Mouse (Mus musculus): Measurements from ENCODE around the gene BC048562. TPM values are rescaled to one million over a fixed set of nuclear protein-coding genes. Genes with fewer than 3 reads are reported as not detected.

The BC048562 gene
- polyA plus RNA-seq, 1 experiment from 2014 or later: not detected

DNA sequence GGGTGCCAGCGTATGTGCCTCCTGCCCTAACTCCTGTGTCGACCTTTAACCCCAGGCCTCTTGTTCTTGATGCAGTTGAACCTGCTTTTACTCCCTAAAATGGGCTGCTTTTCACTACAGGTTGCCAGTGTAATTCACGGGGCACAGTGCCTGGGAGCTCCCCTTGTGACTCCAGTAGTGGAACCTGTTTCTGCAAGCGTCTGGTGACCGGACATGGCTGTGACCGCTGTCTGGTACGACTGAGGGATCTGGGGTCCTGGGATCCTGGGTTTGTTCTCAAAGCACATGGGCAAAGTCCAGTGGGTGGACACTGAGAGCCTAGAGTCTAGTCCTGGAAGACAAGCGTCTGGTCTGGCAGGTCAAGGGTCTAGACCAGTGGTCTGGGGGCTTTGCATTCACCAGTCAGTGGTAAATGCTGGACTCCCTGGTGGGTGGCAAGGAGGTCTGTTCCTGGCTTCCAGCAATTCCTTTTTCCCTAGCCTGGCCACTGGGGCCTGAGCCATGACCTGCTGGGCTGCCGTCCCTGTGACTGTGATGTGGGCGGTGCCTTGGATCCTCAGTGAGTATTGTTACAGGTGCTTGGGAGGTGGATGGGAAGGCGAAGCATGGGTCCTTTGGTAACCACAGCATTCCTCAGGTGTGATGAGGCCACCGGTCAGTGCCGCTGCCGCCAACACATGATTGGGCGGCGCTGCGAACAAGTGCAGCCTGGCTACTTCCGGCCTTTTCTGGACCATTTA lies 46.9 kb downstream of the BC048562 start:
- 96% methylated on average over 18 of the region's 18 CpGs for WGBS
- no peak overlapping the region for H3K27ac ChIP-seq
- H3K4me2 ChIP-seq: no peak overlapping the region
- no peak overlapping the region for H3K4me3 ChIP-seq
- H3K9me3 ChIP-seq (replicated peaks): no peaks in the 10 kb centered on the region
- peaks cover 25% of the 10 kb centered on the region for H3K4me1 ChIP-seq
- no peaks in the 10 kb centered on the region for H3K27me3 ChIP-seq
- H3K36me3 ChIP-seq (ENCODE audit: poor library complexity, severe bottlenecking): peaks cover 51% of the 10 kb centered on the region
- no peak overlapping the region for H3K9ac ChIP-seq
- ATAC-seq: no peak

DNA sequence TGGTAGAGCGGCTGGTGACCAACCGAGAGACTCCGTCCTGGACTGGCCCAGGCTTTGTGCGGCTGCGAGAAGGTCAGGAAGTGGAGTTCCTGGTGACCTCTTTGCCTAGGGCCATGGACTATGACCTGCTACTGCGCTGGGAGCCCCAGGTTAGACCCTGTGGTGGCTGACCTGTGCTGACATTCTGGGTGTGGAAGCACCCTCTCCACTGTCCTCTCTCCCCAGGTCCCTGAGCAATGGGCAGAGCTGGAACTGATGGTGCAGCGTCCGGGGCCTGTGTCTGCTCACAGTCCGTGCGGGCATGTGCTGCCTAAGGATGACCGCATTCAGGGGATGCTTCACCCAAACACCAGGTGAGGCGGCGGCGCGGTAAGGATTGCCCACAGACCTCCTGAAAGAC lies 47.7 kb downstream of the BC048562 start:
- Histone ChIP-seq H3K9ac (no peak overlapping the region), H3K27ac (no peak overlapping the region; the same call in 1 of the 2 replicates), H3K27me3 (no peaks in the 10 kb centered on the region), H3K36me3 (ENCODE audit: poor library complexity, severe bottlenecking) (peaks cover 58% of the 10 kb centered on the region), H3K4me3 (no peak overlapping the region), H3K4me1 (peaks cover 19% of the 10 kb centered on the region), H3K9me3 (replicated peaks) (no peaks in the 10 kb centered on the region), H3K4me2 (no peak overlapping the region)
- WGBS: 93% methylated on average over 15 of the region's 15 CpGs
- no peak for ATAC-seq

DNA sequence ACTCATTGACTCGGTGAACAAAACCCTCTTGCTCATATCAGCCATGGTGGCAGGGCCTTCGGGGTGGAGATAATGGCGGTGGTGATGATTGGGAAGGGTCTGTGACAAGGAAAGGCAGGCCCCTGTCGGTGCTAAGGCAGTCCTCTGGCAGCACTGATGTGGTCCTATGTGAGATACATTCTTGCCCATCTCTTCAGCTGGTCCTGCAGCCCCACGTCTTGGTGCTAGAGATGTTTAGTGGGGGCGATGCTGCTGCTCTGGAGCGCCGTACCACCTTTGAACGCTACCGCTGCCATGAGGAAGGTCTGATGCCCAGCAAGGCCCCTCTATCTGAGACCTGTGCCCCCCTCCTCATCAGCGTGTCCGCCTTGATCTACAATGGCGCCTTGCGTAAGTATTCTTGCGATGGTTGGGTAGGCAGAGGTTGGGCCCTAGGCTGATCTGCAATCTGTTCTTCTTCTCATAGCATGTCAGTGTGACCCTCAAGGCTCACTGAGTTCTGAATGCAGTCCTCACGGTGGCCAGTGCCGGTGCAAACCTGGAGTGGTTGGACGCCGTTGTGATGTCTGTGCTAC lies 49.1 kb downstream of the BC048562 start:
- 93% methylated on average over 19 of the region's 19 CpGs for WGBS
- ATAC-seq: no peak

DNA sequence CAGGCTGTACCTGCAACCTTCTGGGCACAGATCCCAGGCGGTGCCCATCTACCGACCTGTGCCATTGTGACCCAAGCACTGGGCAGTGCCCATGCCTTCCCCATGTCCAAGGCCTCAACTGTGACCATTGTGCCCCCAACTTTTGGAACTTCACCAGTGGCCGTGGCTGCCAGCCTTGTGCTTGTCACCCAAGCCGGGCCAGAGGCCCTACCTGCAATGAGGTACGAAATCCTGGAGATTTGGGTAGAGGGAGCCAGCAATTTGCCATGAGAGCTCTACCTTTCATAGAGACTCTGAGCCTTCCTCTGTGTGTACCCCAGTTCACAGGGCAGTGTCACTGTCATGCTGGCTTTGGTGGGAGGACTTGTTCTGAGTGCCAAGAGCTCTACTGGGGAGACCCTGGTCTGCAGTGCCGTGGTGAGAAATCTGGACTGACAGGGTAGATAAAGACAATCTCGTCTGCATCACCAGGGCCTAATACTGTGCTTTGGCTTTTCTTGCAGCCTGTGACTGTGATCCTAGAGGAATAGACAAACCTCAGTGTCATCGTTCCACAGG lies 50.8 kb downstream of the BC048562 start:
- H3K9ac ChIP-seq: no peak overlapping the region
- 95% methylated on average over 8 of the region's 8 CpGs for WGBS
- H3K4me3 ChIP-seq: no peak overlapping the region
- H3K27me3 ChIP-seq: no peaks in the 10 kb centered on the region
- H3K27ac ChIP-seq: no peak overlapping the region
- H3K36me3 ChIP-seq (ENCODE audit: poor library complexity, severe bottlenecking): peaks cover 63% of the 10 kb centered on the region
- H3K4me2 ChIP-seq: no peak overlapping the region
- ATAC-seq: no peak
- H3K4me1 ChIP-seq: peaks cover 17% of the 10 kb centered on the region
- H3K9me3 ChIP-seq (replicated peaks): no peaks in the 10 kb centered on the region

More for the DNA sequence above, 49.1 kb downstream of the BC048562 start:
- Histone ChIP-seq H3K9me3 (replicated peaks) (no peaks in the 10 kb centered on the region), H3K9ac (no peak overlapping the region), H3K27ac (no peak overlapping the region), H3K36me3 (ENCODE audit: poor library complexity, severe bottlenecking) (peaks cover 60% of the 10 kb centered on the region), H3K4me3 (no peak overlapping the region), H3K4me1 (peaks cover 14% of the 10 kb centered on the region), H3K27me3 (no peaks in the 10 kb centered on the region), H3K4me2 (no peak overlapping the region)

DNA sequence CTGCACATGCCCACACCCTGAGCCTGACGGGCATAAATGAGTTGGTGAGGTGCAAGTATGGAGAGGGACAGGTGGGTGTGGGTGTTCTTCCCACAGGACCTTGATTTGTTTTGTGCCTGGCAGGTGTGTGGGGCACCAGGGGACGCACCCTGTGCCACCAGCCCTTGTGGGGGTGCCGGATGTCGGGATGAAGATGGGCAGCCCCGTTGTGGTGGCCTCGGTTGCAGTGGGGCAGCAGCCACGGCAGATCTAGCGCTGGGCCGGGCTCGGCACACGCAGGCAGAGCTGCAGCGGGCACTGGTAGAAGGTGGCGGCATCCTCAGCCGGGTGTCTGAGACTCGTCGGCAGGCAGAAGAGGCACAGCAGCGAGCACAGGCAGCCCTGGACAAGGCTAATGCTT lies 52.1 kb downstream of the BC048562 start:
- no peaks in the 10 kb centered on the region for H3K27me3 ChIP-seq
- no peak for ATAC-seq
- H3K4me1 ChIP-seq: peaks cover 25% of the 10 kb centered on the region
- H3K27ac ChIP-seq: no peak overlapping the region
- 92% methylated on average over 17 of the region's 17 CpGs for WGBS
- H3K4me2 ChIP-seq: no peak overlapping the region
- peaks cover 69% of the 10 kb centered on the region for H3K36me3 ChIP-seq (ENCODE audit: poor library complexity, severe bottlenecking)
- no peaks in the 10 kb centered on the region for H3K9me3 ChIP-seq (replicated peaks)
- no peak overlapping the region for H3K9ac ChIP-seq
- no peak overlapping the region for H3K4me3 ChIP-seq

DNA sequence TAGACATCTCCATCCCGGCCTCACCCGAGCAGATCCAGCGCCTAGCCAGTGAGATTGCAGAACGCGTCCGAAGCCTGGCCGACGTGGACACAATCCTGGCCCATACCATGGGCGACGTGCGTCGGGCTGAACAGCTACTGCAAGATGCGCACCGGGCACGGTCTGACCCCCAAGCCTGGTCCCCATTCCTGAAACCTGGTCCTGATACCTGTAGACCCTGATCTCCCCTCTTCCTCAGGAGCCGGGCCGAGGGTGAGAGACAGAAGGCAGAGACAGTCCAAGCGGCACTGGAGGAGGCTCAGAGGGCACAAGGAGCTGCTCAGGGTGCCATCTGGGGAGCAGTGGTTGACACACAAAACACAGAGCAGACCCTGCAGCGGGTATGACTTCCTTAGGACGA lies 52.9 kb downstream of the BC048562 start:
- Histone ChIP-seq H3K9ac (no peak overlapping the region), H3K9me3 (replicated peaks) (no peaks in the 10 kb centered on the region), H3K27ac (peak overlapping the region; percentile 97; the same call in 1 of the 2 replicates), H3K36me3 (ENCODE audit: poor library complexity, severe bottlenecking) (peaks cover 69% of the 10 kb centered on the region), H3K4me3 (no peak overlapping the region), H3K27me3 (no peaks in the 10 kb centered on the region), H3K4me2 (no peak overlapping the region), H3K4me1 (peaks cover 25% of the 10 kb centered on the region)
- 96% methylated on average over 20 of the region's 20 CpGs for WGBS
- no peak for ATAC-seq

DNA sequence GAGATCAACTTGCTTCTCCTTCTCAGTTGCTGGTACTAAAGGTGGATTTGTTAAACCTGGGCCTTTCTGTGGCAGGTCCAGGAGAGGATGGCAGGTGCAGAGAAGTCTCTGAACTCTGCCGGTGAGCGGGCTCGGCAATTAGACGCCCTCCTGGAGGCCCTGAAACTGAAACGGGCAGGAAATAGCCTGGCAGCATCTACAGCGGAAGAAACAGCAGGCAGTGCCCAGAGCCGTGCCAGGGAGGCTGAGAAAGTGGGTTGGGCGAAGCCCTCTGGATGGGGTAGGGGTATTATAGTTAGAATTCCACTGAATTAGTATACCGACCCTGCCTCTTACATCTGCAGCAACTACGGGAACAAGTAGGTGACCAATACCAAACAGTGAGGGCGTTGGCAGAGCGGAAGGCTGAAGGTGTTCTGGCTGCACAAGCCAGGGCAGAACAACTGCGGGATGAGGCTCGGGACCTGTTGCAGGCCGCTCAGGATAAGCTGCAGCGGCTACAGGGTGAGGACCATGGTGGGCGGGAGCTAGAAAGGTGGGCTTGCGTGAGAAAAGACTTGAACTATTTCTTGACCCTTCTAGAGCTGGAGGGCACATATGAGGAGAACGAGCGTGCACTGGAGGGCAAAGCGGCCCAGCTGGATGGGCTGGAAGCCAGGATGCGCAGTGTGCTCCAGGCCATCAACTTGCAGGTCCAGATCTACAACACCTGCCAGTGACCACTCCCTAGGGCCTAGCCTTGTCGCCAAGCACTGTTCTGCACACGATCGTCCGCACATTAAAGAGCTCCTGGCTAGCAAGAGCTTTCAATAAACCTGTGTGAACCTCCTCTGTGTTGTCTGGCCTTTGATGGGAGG lies 53.6 kb downstream of the BC048562 start:
- WGBS: 64% methylated on average over 26 of the region's 26 CpGs
- peak overlapping the region; percentile 84 for H3K4me3 ChIP-seq
- H3K9me3 ChIP-seq (replicated peaks): no peaks in the 10 kb centered on the region
- H3K4me1 ChIP-seq: peaks cover 25% of the 10 kb centered on the region
- H3K9ac ChIP-seq: peak overlapping the region; percentile 89
- peaks cover 71% of the 10 kb centered on the region for H3K36me3 ChIP-seq (ENCODE audit: poor library complexity, severe bottlenecking)
- ATAC-seq: peak; percentile 20; the same call in 1 of the 2 replicates
- peak overlapping the region; percentile 95 for H3K4me2 ChIP-seq
- no peaks in the 10 kb centered on the region for H3K27me3 ChIP-seq
- peak overlapping the region; percentile 97 for H3K27ac ChIP-seq

DNA sequence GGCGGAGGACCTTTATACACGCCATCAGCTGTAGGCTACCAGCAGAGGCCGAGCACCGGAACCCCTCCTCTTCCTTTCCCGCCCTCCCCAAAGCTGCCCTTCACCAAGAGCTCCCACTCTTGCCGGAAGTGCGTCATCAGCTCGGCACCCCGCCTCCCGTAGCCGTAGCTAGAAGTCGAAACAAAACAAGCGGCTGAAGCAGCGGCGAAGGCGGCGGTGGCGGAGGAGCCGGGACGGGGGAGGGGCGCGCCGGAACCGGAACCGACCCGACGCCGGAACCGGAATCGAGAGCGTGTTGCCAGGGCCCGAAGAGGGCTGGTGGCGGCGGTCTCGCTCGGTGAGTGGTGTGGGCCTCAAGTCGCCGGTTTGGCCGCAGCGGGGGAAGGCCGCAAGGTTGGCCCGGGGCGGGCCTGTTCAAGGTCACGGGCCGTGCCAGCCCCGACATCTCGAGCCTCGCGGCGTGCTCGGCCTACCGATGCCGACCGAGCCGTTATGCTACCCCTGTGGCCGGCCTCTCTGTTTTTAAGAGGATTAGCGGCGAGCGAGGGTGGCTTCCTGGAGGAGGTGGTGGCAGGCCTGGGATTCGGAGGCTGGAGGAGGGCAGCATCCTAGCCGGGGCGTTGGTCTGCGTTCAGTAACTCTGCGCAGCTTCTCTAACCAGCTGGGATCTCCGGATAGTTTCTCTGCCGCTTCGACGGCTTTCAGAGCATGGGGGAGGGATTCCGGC lies 54.4 kb downstream of the BC048562 start, which contains the start of gene Usp19:
Usp19 (plus strand) TSS at position 44 of the 727 bp plus-strand sequence.
- Histone ChIP-seq H3K4me2 (peak within 1 kb of the TSS; percentile 95), H3K27ac (peak within 1 kb of the TSS; percentile 97), H3K9me3 (replicated peaks) (no peaks in the 10 kb centered on the region), H3K36me3 (ENCODE audit: poor library complexity, severe bottlenecking) (peaks cover 73% of the 10 kb centered on the region), H3K4me3 (peak within 1 kb of the TSS; percentile 84), H3K27me3 (no peaks in the 10 kb centered on the region), H3K4me1 (peaks cover 25% of the 10 kb centered on the region), H3K9ac (peak within 1 kb of the TSS; percentile 89)
- ATAC-seq: peak; percentile 97
- under 1% methylated on average over 69 of the region's 69 CpGs for WGBS

DNA sequence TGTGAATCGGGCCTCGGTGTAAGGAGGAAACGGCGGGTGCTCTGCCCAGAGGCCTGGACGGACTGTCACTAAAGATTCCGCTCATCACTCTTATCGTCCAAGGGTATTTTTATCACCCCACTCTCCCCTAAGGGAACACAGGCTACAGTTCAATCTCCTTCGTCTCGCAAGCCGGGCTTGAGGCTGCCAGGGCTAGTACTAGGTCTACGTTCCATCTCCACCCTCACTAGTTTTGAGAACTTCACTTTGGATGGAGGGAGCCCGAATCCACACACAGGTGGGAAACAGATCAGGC lies 55.0 kb downstream of the BC048562 start:
- H3K9ac ChIP-seq: peak overlapping the region; percentile 89
- H3K4me1 ChIP-seq: peaks cover 25% of the 10 kb centered on the region
- 13% methylated on average over 12 of the region's 12 CpGs for WGBS
- ATAC-seq: no peak; the same call in 1 of the 2 replicates
- no peaks in the 10 kb centered on the region for H3K9me3 ChIP-seq (replicated peaks)
- H3K4me2 ChIP-seq: peak overlapping the region; percentile 95
- H3K27ac ChIP-seq: peak overlapping the region; percentile 97
- H3K36me3 ChIP-seq (ENCODE audit: poor library complexity, severe bottlenecking): peaks cover 73% of the 10 kb centered on the region
- H3K4me3 ChIP-seq: peak overlapping the region; percentile 84
- no peaks in the 10 kb centered on the region for H3K27me3 ChIP-seq

DNA sequence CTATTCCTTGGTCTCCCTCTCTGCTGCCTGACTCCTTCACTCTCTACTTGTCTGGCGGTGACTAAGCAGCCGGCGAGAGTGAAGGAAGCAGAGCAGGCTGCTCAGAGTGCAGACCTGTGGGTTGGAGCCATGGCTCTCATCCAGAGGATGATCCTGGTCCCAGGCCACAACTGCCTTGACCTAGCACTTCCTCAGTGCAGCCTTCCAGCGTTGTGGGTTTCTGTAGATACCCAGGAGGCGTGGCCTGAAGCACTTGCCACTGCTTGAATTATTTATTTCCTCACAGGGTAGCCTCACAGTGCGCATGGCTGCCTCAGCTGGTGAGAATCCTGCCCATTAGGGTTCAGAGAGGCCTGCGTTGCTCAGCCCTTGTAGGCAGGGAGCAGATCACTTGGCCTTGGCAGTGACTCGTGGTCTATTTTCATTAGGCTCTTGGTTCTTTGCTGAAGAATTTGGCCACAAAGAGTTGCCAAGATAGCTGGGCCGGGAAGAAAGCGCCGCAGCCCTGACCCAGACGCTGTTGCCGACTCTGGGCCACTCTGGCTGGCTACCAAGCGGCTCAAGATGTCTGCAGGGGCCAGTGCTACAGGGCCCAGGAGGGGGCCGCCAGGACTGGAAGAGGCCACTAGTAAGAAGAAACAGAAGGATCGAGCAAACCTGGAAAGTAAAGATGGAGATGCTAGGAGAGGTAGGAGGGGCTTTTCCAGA lies 55.9 kb downstream of the BC048562 start:
- Histone ChIP-seq H3K27me3 (no peaks in the 10 kb centered on the region), H3K36me3 (ENCODE audit: poor library complexity, severe bottlenecking) (peaks cover 74% of the 10 kb centered on the region)

DNA sequence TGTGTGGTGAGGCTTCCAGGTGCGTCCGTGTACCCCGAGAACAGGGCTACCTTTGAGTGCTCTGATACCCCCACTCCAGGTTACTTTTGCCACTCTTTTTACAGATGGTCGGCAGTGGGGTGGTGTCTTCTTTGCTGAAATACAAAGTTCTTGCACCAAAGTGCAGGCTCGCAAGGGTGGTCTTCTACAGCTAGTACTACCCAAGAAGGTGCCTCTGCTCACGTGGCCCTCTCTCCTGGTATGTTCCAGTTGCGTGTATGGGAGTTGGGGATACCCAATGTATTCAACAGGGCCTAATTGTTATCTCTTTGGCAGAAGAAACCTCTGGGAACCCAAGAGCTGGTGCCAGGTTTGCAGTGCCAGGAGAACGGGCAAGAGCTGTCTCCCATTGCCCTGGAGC lies 57.0 kb downstream of the BC048562 start:
- ATAC-seq: no peak
- Histone ChIP-seq H3K9me3 (replicated peaks) (no peaks in the 10 kb centered on the region), H3K9ac (no peak overlapping the region), H3K4me1 (peaks cover 25% of the 10 kb centered on the region), H3K4me2 (no peak overlapping the region), H3K36me3 (ENCODE audit: poor library complexity, severe bottlenecking) (peaks cover 74% of the 10 kb centered on the region), H3K27ac (no peak overlapping the region), H3K4me3 (no peak overlapping the region), H3K27me3 (no peaks in the 10 kb centered on the region)
- 95% methylated on average over 8 of the region's 8 CpGs for WGBS

More for the DNA sequence above, 55.9 kb downstream of the BC048562 start:
- H3K9ac ChIP-seq: peak overlapping the region; percentile 89
- H3K4me1 ChIP-seq: peaks cover 25% of the 10 kb centered on the region
- peak overlapping the region; percentile 84 for H3K4me3 ChIP-seq
- 90% methylated on average over 16 of the region's 16 CpGs for WGBS
- peak overlapping the region; percentile 95 for H3K4me2 ChIP-seq
- H3K9me3 ChIP-seq (replicated peaks): no peaks in the 10 kb centered on the region
- no peak for ATAC-seq
- no peak overlapping the region for H3K27ac ChIP-seq

Data from forebrain, embryonic 13.5 days (tissue).